Mouse (Mus musculus) MEL (cell line): ENCODE data around the gene Olfr1412. TPM values are rescaled to one million over a fixed set of nuclear protein-coding genes. Genes with fewer than 3 reads are reported as not detected.

Experiments
- DNase-seq: peaks from one replicate; pipeline ENCODE4 v3.0.0; 2011; ENCODE audit warnings: low read depth, low spot score
- H3K27ac ChIP-seq: 2 replicates; pipeline ENCODE4 v1.5.1; 2012; ENCODE audit warnings: low read depth, mild to moderate bottlenecking, control low read depth, low read length, moderate library complexity; ENCODE audit not compliant: control insufficient read depth
- H3K27me3 ChIP-seq, 2 experiments: fragments of 150-350 bp in 1 of 2; sonication (generic) in 1 of 2; 2 replicates each; pipeline ENCODE4 v1.6.1; 2012; ENCODE audit warnings: low read length in 2 of 2, mild to moderate bottlenecking in 2 of 2, improper control_type of control experiment in 1 of 2, moderate library complexity in 1 of 2; ENCODE audit not compliant: insufficient read depth in 2 of 2, control insufficient read depth in 1 of 2
- H3K36me3 ChIP-seq, 2 experiments: 2 replicates each; pipeline ENCODE4 v1.6.1; 2012 to 2014; ENCODE audit warnings: low read length in 2 of 2, improper control_type of control experiment in 1 of 2, inconsistent platforms in 1 of 2, mild to moderate bottlenecking in 1 of 2; ENCODE audit not compliant: insufficient read depth in 2 of 2, control insufficient read depth in 1 of 2
- H3K4me1 ChIP-seq, 2 experiments: fragments of 150-350 bp in 1 of 2; sonication (generic) in 1 of 2; 2 replicates each; pipeline ENCODE4 v1.6.1; 2012; ENCODE audit warnings: low read length in 2 of 2, improper control_type of control experiment in 1 of 2, mild to moderate bottlenecking in 1 of 2; ENCODE audit not compliant: insufficient read depth in 2 of 2, control insufficient read depth in 1 of 2
- H3K4me3 ChIP-seq, 2 experiments: fragments of 150-350 bp in 1 of 2; sonication (generic) in 1 of 2; 2 replicates each; pipeline ENCODE4 v1.5.1; 2012; ENCODE audit warnings: low read depth in 2 of 2, low read length in 2 of 2, mild to moderate bottlenecking in 2 of 2, moderate library complexity in 2 of 2, control low read depth in 1 of 2, improper control_type of control experiment in 1 of 2; ENCODE audit not compliant: control insufficient read depth in 1 of 2, insufficient read depth in 1 of 2
- H3K79me2 ChIP-seq: 2 replicates; pipeline ENCODE4 v1.6.1; 2012; ENCODE audit warnings: mild to moderate bottlenecking, low read length, moderate library complexity; ENCODE audit not compliant: control insufficient read depth, poor library complexity, insufficient read depth
- H3K9ac ChIP-seq: 2 replicates; pipeline ENCODE4 v1.6.1; 2012; ENCODE audit warnings: low read depth, mild to moderate bottlenecking, control low read depth, low read length, moderate library complexity; ENCODE audit not compliant: control insufficient read depth, poor library complexity, severe bottlenecking
- H3K9me3 ChIP-seq: fragments of 150-350 bp; sonication (generic); replicated peaks from 2 replicates; pipeline ENCODE4 v1.6.1; 2012; ENCODE audit warnings: mild to moderate bottlenecking, low read length, improper control_type of control experiment, moderate library complexity; ENCODE audit not compliant: insufficient read depth
- BHLHE40 ChIP-seq: IDR thresholded peaks from 2 replicates; pipeline ENCODE4 v1.6.1; 2012; ENCODE audit warnings: low read depth, mild to moderate bottlenecking, inconsistent platforms, low read length, improper control_type of control experiment, borderline replicate concordance
- CHD2 ChIP-seq: IDR thresholded peaks from 2 replicates; pipeline ENCODE4 v1.6.1; 2011; ENCODE audit warnings: low read length, improper control_type of control experiment
- E2F4 ChIP-seq: IDR thresholded peaks from 2 replicates; pipeline ENCODE4 v1.6.1; 2011; ENCODE audit warnings: low read depth, low read length, improper control_type of control experiment, borderline replicate concordance
- ELF1 ChIP-seq: IDR thresholded peaks from 2 replicates; pipeline ENCODE4 v1.6.1; 2014; ENCODE audit warnings: low read depth, mild to moderate bottlenecking, inconsistent platforms, low read length, improper control_type of control experiment, moderate library complexity
- EP300 ChIP-seq, 2 experiments: IDR thresholded peaks; 2 replicates each; pipeline ENCODE4 v1.6.1; 2011; ENCODE audit warnings: improper control_type of control experiment in 2 of 2, low read length in 2 of 2, low read depth in 1 of 2, mild to moderate bottlenecking in 1 of 2
- GATA1 ChIP-seq: IDR thresholded peaks from 2 replicates; pipeline ENCODE4 v1.6.1; 2011; ENCODE audit warnings: low read depth, low read length, improper control_type of control experiment
- HCFC1 ChIP-seq: IDR thresholded peaks from 2 replicates; pipeline ENCODE4 v1.6.1; 2012; ENCODE audit warnings: low read depth, mild to moderate bottlenecking, inconsistent platforms, low read length, improper control_type of control experiment, moderate library complexity
- KAT2A ChIP-seq: conservative IDR thresholded peaks from 2 replicates; pipeline ENCODE4 v1.6.1; 2012; ENCODE audit warnings: low read depth, low read length, improper control_type of control experiment, inconsistent platforms
- MAFK ChIP-seq: IDR thresholded peaks from 2 replicates; pipeline ENCODE4 v1.6.1; 2011; ENCODE audit warnings: low read depth, mild to moderate bottlenecking, low read length, improper control_type of control experiment, borderline replicate concordance
- MEF2A ChIP-seq: IDR thresholded peaks from 2 replicates; pipeline ENCODE4 v1.6.1; 2014; ENCODE audit warnings: low read depth, mild to moderate bottlenecking, inconsistent platforms, low read length, improper control_type of control experiment; ENCODE audit not compliant: poor library complexity, insufficient replicate concordance, severe bottlenecking; ENCODE audit errors: extremely low read depth
- MXI1 ChIP-seq: IDR thresholded peaks from 2 replicates; pipeline ENCODE4 v1.6.1; 2011; ENCODE audit warnings: mild to moderate bottlenecking, low read depth, low read length, improper control_type of control experiment
- POLR2A ChIP-seq, 2 experiments: IDR thresholded peaks; 2 replicates each; pipeline ENCODE4 v1.6.1; 2011 to 2012; ENCODE audit warnings: low read length in 2 of 2, mild to moderate bottlenecking in 2 of 2, control low read depth in 1 of 2, improper control_type of control experiment in 1 of 2, low read depth in 1 of 2, moderate library complexity in 1 of 2; ENCODE audit not compliant: control insufficient read depth in 1 of 2, insufficient read depth in 1 of 2, poor library complexity in 1 of 2
- POLR2AphosphoS2 ChIP-seq: IDR thresholded peaks from 2 replicates; pipeline ENCODE4 v1.6.1; 2011; ENCODE audit warnings: low read length, improper control_type of control experiment
- POLR2AphosphoS5 ChIP-seq: IDR thresholded peaks from 2 replicates; pipeline ENCODE4 v1.6.1; 2012; ENCODE audit warnings: low read depth, borderline replicate concordance, mild to moderate bottlenecking, inconsistent platforms, low read length, moderate library complexity, mixed read lengths
- RCOR1 ChIP-seq: IDR thresholded peaks from 2 replicates; pipeline ENCODE4 v1.6.1; 2012; ENCODE audit warnings: low read depth, mild to moderate bottlenecking, inconsistent platforms, low read length, improper control_type of control experiment
- SIN3A ChIP-seq: IDR thresholded peaks from 2 replicates; pipeline ENCODE4 v1.6.1; 2012; ENCODE audit warnings: low read length, improper control_type of control experiment, inconsistent platforms
- SMC3 ChIP-seq: IDR thresholded peaks from 2 replicates; pipeline ENCODE4 v1.6.1; 2011; ENCODE audit warnings: low read depth, low read length, improper control_type of control experiment
- TAL1 ChIP-seq: IDR thresholded peaks from 2 replicates; pipeline ENCODE4 v1.6.1; 2012; ENCODE audit warnings: mild to moderate bottlenecking, inconsistent platforms, low read length, moderate library complexity, mixed read lengths
- UBTF ChIP-seq: IDR thresholded peaks from 2 replicates; pipeline ENCODE4 v1.6.1; 2012; ENCODE audit warnings: low read depth, mild to moderate bottlenecking, inconsistent platforms, low read length, improper control_type of control experiment, moderate library complexity, borderline replicate concordance; ENCODE audit not compliant: insufficient read depth
- USF2 ChIP-seq, 2 experiments: IDR thresholded peaks; 2 replicates each; pipeline ENCODE4 v1.6.1; 2011 to 2012; ENCODE audit warnings: improper control_type of control experiment in 2 of 2, low read length in 2 of 2, borderline replicate concordance in 1 of 2, inconsistent platforms in 1 of 2, low read depth in 1 of 2, mild to moderate bottlenecking in 1 of 2; ENCODE audit not compliant: insufficient read depth in 1 of 2
- ZC3H11A ChIP-seq: IDR thresholded peaks from 2 replicates; pipeline ENCODE4 v1.6.1; 2012; ENCODE audit warnings: low read depth, mild to moderate bottlenecking, inconsistent platforms, low read length, improper control_type of control experiment
- ZKSCAN1 ChIP-seq: IDR thresholded peaks from 2 replicates; pipeline ENCODE4 v1.6.1; 2012; ENCODE audit warnings: low read depth, mild to moderate bottlenecking, inconsistent platforms, low read length, improper control_type of control experiment, moderate library complexity
- polyA plus RNA-seq, 2 experiments: library from polyadenylated mRNA; stranded (reverse) in 1 of 2; unstranded in 1 of 2; fragments of >175 nt in 1 of 2; fragments of >200 nt in 1 of 2; gene quantifications; 2 replicates each; pipeline versions ENCODE4 v1.2.1 to v1.2.4; 2012; ENCODE audit warnings: low replicate concordance in 2 of 2, low read depth in 1 of 2; ENCODE audit not compliant: insufficient read length in 2 of 2, insufficient read depth in 1 of 2, missing spikeins in 1 of 2
- total RNA-seq: library from RNA; depleted of rRNA; stranded (reverse); fragments of 300-350 nt; gene quantifications from 2 replicates; pipeline ENCODE4 v1.2.3, GENCODE M21; 2012

Olfr1412 gene
- total and polyA plus RNA-seq, 3 experiments = not detected

GRCm38 (mm10) chr1:92637501-92638172 is 52.1 kb downstream of the Olfr1412 start:
- Histone ChIP-seq H3K4me1 (peaks cover 0 to 17% of the 10 kb centered on the region in 2 experiments; a peak in 3 of 4 replicates), H3K9me3 (no peaks in the 10 kb centered on the region), H3K4me3 (no peak overlapping the region), H3K27ac (no peak overlapping the region), H3K36me3 (peaks cover 2 to 14% of the 10 kb centered on the region in 2 experiments; a peak in 3 of 4 replicates), H3K79me2 (peaks cover 30% of the 10 kb centered on the region), H3K9ac (no peak overlapping the region), H3K27me3 (no peaks in the 10 kb centered on the region)
- no peak for DNase-seq
- TF ChIP-seq TAL1 (no peak), MAFK (no peak), POLR2AphosphoS2 (peak; percentile 13; the same call in 1 of the 2 replicates)

- Histone ChIP-seq H3K9me3 (no peaks in the 10 kb centered on the region), H3K79me2 (peaks cover 30% of the 10 kb centered on the region), H3K4me1 (peaks cover 0 to 18% of the 10 kb centered on the region in 2 experiments; a peak in 3 of 4 replicates), H3K4me3 (no peak overlapping the region), H3K36me3 (peaks cover 2 to 14% of the 10 kb centered on the region in 2 experiments; a peak in 3 of 4 replicates), H3K9ac (no peak overlapping the region), H3K27me3 (no peaks in the 10 kb centered on the region), H3K27ac (no peak overlapping the region)
- TF ChIP-seq EP300 (IDR thresholded peaks at IDR 0.05; ENCODE audit: low read depth in 1 of 2, low read length in 2 of 2) (no peak), ELF1 (no peak), ZC3H11A (no peak), POLR2A (IDR thresholded peaks at IDR 0.05; ENCODE audit: control insufficient read depth in 1 of 2, insufficient read depth in 1 of 2, low read depth in 1 of 2, low read length in 2 of 2, poor library complexity in 1 of 2) (no peak), E2F4 (no peak), ZKSCAN1 (no peak), SMC3 (no peak), BHLHE40 (no peak), KAT2A (no peak), MXI1 (no peak), SIN3A (no peak), USF2 (IDR thresholded peaks at IDR 0.05; ENCODE audit: borderline replicate concordance in 1 of 2, insufficient read depth in 1 of 2, low read depth in 1 of 2, low read length in 2 of 2) (no peak), RCOR1 (no peak), MAFK (no peak), UBTF (no peak), CHD2 (no peak), POLR2AphosphoS5 (no peak), GATA1 (no peak), MEF2A (no peak), HCFC1 (no peak)
- no peak for DNase-seq
Observed at GRCm38 (mm10) chr1:92638181-92638580, 52.6 kb downstream of the Olfr1412 start.
